Mouse (Mus musculus): ENCODE data around the gene Gramd1b.

DNA sequence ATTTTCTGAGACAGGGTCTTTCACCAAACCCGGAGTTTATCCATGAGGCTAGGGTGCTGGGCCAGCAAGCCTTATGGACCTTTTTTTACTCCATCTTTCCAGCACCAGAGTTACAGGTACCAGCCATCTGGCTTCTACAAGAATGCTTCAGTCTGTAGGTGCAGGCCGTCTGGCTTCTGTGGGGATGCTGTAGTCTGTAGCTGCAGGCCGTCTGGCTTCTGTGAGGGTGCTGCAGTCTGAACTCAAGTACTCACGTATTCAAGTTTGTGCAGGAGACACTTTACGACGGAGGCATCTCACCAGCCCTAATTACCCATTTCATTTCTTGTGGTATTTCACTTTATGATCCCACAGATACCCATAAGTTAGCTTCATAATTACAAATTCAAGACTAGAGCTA is 14.0 kb upstream of the Gramd1b start:
- TF ChIP-seq CTCF (IDR thresholded peaks at IDR 0.05), result no peak
- TF ChIP-seq EP300 (IDR thresholded peaks at IDR 0.05), result no peak
